Mouse (Mus musculus): ENCODE measurements at regions not wholly inside any gene's neighbourhood (a gene's known extent, or its start where the extent isn't known, plus 50 kb on each side); places are given as distances from the start of the nearest gene placed in this dataset.

DNA sequence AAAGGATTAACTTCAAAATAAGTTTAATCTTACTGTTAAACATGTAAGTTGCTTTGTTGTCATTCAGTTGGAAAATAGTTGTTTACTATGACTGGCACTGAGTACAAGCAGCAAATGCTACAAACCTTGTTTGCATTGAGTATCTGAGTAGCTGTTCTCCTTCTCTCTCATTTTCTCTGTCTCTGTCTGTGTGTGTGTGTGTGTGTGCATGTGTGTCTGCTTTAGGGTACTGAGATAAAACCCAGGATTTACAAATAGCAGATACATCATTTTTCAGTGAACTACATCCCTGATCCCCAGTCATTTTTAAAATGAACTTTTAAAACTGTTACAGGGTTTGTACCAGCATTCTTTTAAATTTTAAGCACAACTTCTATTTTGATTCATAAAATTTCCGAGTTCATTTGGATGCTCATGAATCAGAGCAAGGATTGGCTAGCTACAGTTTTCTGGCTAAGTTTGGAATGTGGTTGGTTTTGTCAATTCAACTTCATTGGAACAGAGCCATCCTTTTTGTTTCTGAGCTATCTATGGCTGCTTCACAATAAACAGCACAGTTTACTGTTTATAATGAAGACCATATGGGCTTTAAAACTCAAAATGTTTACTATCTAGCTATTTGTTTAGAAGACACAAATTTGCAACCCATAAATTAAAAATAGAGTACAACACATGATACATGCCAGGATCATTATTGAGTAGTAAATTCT lies 3916.6 kb downstream of the 9330182O14Rik start:
- DNase-seq (ENCODE audit: low read depth, low spot score) = no peak
- Histone ChIP-seq H3K27ac (ENCODE audit: control insufficient read depth, low read depth, low read length) (no peak overlapping the region), H3K27me3 (ENCODE audit: control insufficient read depth in 1 of 2, insufficient read depth in 2 of 2, low read length in 2 of 2) (no peaks in the 10 kb centered on the region), H3K79me2 (ENCODE audit: control insufficient read depth, insufficient read depth, low read length, poor library complexity) (no peaks in the 10 kb centered on the region), H3K9ac (ENCODE audit: control insufficient read depth, low read depth, low read length, poor library complexity, severe bottlenecking) (no peak overlapping the region), H3K9me3 (replicated peaks; ENCODE audit: insufficient read depth, low read length) (no peaks in the 10 kb centered on the region), H3K4me3 (ENCODE audit: control insufficient read depth in 1 of 2, insufficient read depth in 1 of 2, low read depth in 2 of 2, low read length in 2 of 2) (no peak overlapping the region), H3K36me3 (ENCODE audit: control insufficient read depth in 1 of 2, insufficient read depth in 2 of 2, low read length in 2 of 2) (no peaks in the 10 kb centered on the region), H3K4me1 (ENCODE audit: control insufficient read depth in 1 of 2, insufficient read depth in 2 of 2, low read length in 2 of 2) (no peaks in the 10 kb centered on the region)
- TF ChIP-seq POLR2AphosphoS2 (IDR thresholded peaks at IDR 0.05; ENCODE audit: low read length) (no peak), MAFK (IDR thresholded peaks at IDR 0.05; ENCODE audit: borderline replicate concordance, low read depth, low read length) (no peak)

DNA sequence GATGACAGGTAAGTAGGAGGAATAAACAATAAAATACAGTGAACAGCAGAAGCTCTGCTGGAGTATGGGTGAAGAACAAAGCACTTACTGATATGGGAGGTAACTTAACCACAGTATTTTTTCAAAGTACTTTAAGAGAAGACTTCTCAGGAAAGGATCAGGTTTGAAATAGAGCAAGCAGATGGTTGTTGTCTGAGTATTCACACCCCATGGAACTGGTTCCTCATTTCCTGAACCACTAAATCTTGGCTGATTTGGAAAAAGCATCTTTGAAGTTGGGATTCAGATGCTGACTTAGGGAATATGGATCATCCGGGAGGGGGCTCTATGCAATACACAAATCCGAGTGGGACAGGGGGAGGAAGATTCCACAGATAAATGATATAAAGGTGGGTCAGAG lies 3930.7 kb downstream of the 9330182O14Rik start:
- H3K27me3 ChIP-seq (ENCODE audit: control insufficient read depth in 1 of 2, insufficient read depth in 2 of 2, low read length in 2 of 2) = no peaks in the 10 kb centered on the region
- no peaks in the 10 kb centered on the region for H3K4me1 ChIP-seq (ENCODE audit: control insufficient read depth in 1 of 2, insufficient read depth in 2 of 2, low read length in 2 of 2)
- H3K27ac ChIP-seq (ENCODE audit: control insufficient read depth, low read depth, low read length) = no peak overlapping the region
- no peak for DNase-seq (ENCODE audit: low read depth, low spot score)
- H3K4me3 ChIP-seq (ENCODE audit: control insufficient read depth in 1 of 2, insufficient read depth in 1 of 2, low read depth in 2 of 2, low read length in 2 of 2) = no peak overlapping the region
- TF ChIP-seq EP300 (IDR thresholded peaks at IDR 0.05; ENCODE audit: low read depth in 1 of 2, low read length in 2 of 2) (no peak), MAZ (IDR thresholded peaks at IDR 0.05; ENCODE audit: low read depth, low read length) (no peak), SIN3A (IDR thresholded peaks at IDR 0.05; ENCODE audit: low read length) (no peak), NELFE (IDR thresholded peaks at IDR 0.05; ENCODE audit: low read depth, low read length) (no peak), UBTF (IDR thresholded peaks at IDR 0.05; ENCODE audit: borderline replicate concordance, insufficient read depth, low read depth, low read length) (no peak), GABPA (IDR thresholded peaks at IDR 0.05; ENCODE audit: low read depth, low read length) (no peak), ZKSCAN1 (IDR thresholded peaks at IDR 0.05; ENCODE audit: low read depth, low read length) (no peak), RAD21 (IDR thresholded peaks at IDR 0.05; ENCODE audit: low read depth, low read length) (no peak), GATA1 (IDR thresholded peaks at IDR 0.05; ENCODE audit: low read depth, low read length) (no peak), KAT2A (conservative IDR thresholded peaks at IDR 0.05; ENCODE audit: low read depth, low read length) (no peak), MYC (IDR thresholded peaks at IDR 0.05; ENCODE audit: low read depth, low read length) (no peak), ZNF384 (IDR thresholded peaks at IDR 0.05; ENCODE audit: low read depth, low read length) (no peak), POLR2AphosphoS2 (IDR thresholded peaks at IDR 0.05; ENCODE audit: low read length) (no peak), USF1 (IDR thresholded peaks at IDR 0.05; ENCODE audit: low read depth, low read length) (no peak), MXI1 (IDR thresholded peaks at IDR 0.05; ENCODE audit: low read depth, low read length) (no peak), CHD2 (IDR thresholded peaks at IDR 0.05; ENCODE audit: low read length) (no peak), NRF1 (IDR thresholded peaks at IDR 0.05; ENCODE audit: insufficient read depth, low read depth, low read length, poor library complexity, severe bottlenecking) (no peak), MAX (IDR thresholded peaks at IDR 0.05; ENCODE audit: low read length) (no peak), ETS1 (IDR thresholded peaks at IDR 0.05; ENCODE audit: low read depth, low read length) (no peak), USF2 (IDR thresholded peaks at IDR 0.05; ENCODE audit: borderline replicate concordance in 1 of 2, insufficient read depth in 1 of 2, low read depth in 1 of 2, low read length in 2 of 2) (no peak)
- H3K79me2 ChIP-seq (ENCODE audit: control insufficient read depth, insufficient read depth, low read length, poor library complexity) = no peaks in the 10 kb centered on the region
- H3K36me3 ChIP-seq (ENCODE audit: control insufficient read depth in 1 of 2, insufficient read depth in 2 of 2, low read length in 2 of 2) = no peaks in the 10 kb centered on the region
- no peaks in the 10 kb centered on the region for H3K9me3 ChIP-seq (replicated peaks; ENCODE audit: insufficient read depth, low read length)
- no peak overlapping the region for H3K9ac ChIP-seq (ENCODE audit: control insufficient read depth, low read depth, low read length, poor library complexity, severe bottlenecking)

All from MEL (cell line).